Mouse (Mus musculus): ENCODE data around the gene Crybb1. TPM values are rescaled to one million over a fixed set of nuclear protein-coding genes. Genes with fewer than 3 reads are reported as not detected.
A peak's percentile ranks its signal among the peaks of the same experiment; 100 is the strongest.

The Crybb1 gene
- 0.28 and 0.41 TPM in 2 replicates for polyA plus RNA-seq (2012; rRNA removed)

DNA sequence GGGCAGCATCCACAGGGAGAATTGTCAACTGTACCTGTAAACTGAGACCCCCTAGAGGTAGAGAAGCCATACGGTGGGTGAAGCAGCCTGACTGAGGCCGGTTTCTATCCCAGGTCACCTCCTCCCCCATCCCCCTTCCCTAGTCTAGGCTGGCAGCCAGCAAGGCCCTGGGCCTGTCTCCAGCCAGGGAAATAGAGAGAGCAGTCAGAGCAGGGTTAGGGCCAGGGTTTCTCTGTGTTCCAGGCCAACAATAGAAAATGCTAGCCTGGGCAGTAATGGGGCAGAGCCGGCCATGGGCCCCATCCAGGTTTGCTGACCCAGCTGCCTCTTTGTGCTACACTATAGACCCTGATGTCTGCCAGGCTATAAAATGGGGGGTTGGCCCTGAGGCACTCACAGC is at the start of gene Crybb1:
Gene Crybb1 (plus strand): TSS at position 390 of the 400 bp plus-strand sequence.
- Histone ChIP-seq H3K27ac (ENCODE audit: control insufficient read depth, insufficient read depth, low read depth, low read length) (no peak within 1 kb of the TSS; the same call in 1 of the 2 replicates), H3K4me1 (ENCODE audit: control insufficient read depth, insufficient read depth, low read length) (no peaks in the 10 kb centered on the region; the same call in 1 of the 2 replicates), H3K27me3 (ENCODE audit: control insufficient read depth, insufficient read depth, low read length) (no peaks in the 10 kb centered on the region), H3K4me3 (ENCODE audit: control insufficient read depth, low read depth, low read length) (no peak within 1 kb of the TSS), H3K36me3 (ENCODE audit: control insufficient read depth, insufficient read depth, low read length) (no peaks in the 10 kb centered on the region)
- no peak for TF ChIP-seq CTCF (IDR thresholded peaks at IDR 0.05; ENCODE audit: control insufficient read depth, insufficient read depth, insufficient replicate concordance, low read depth, low read length)
- no peak for TF ChIP-seq POLR2A (IDR thresholded peaks at IDR 0.05; ENCODE audit: control insufficient read depth, low read depth, low read length)

- no peaks in the 10 kb centered on the region for H3K27me3 ChIP-seq (ENCODE audit: control insufficient read depth, insufficient read depth, low read length)
- peak overlapping the region; percentile 74 for H3K4me3 ChIP-seq (ENCODE audit: control insufficient read depth, low read depth, low read length)
- no peaks in the 10 kb centered on the region for H3K36me3 ChIP-seq (ENCODE audit: control insufficient read depth, insufficient read depth, low read length)
- H3K27ac ChIP-seq (ENCODE audit: control insufficient read depth, insufficient read depth, low read depth, low read length) = no peak overlapping the region
- H3K4me1 ChIP-seq (ENCODE audit: control insufficient read depth, insufficient read depth, low read length) = peaks cover 6% of the 10 kb centered on the region
- TF ChIP-seq POLR2A (IDR thresholded peaks at IDR 0.05; ENCODE audit: control insufficient read depth, low read depth, low read length) = peak; percentile 50; the same call in 1 of the 2 replicates
- TF ChIP-seq CTCF (IDR thresholded peaks at IDR 0.05; ENCODE audit: control insufficient read depth, insufficient read depth, insufficient replicate concordance, low read depth, low read length) = no peak
These were observed 48.9 kb upstream of the Crybb1 start for GRCm38 (mm10) chr5:112206543-112207255.

DNA sequence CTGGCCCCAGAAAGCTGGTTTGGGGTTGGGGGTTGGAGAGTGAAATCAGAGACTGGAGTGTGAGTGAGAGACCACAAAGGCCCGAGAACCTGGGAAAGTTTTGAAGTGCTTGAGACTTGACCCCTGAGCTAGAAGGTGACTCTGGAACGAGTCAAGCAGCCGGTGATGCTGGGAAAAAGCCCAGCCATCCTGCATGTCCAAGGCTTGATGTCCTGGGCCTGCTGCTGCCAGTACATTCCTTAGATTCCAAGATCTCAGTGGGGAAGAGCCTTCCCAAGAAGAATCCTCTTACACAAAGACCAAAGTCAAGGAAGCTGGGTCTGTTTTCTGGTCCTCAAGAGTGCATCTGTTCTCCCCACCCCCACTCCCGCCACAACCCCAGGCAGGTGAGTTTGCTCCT is 47.3 kb upstream of the Crybb1 start:
- Histone ChIP-seq H3K4me1 (ENCODE audit: control insufficient read depth, insufficient read depth, low read length) (peaks cover 6% of the 10 kb centered on the region), H3K27me3 (ENCODE audit: control insufficient read depth, insufficient read depth, low read length) (no peaks in the 10 kb centered on the region), H3K4me3 (ENCODE audit: control insufficient read depth, low read depth, low read length) (peak overlapping the region; percentile 46), H3K27ac (ENCODE audit: control insufficient read depth, insufficient read depth, low read depth, low read length) (no peak overlapping the region), H3K36me3 (ENCODE audit: control insufficient read depth, insufficient read depth, low read length) (no peaks in the 10 kb centered on the region)
- TF ChIP-seq CTCF (IDR thresholded peaks at IDR 0.05; ENCODE audit: control insufficient read depth, insufficient read depth, insufficient replicate concordance, low read depth, low read length) = no peak
- TF ChIP-seq POLR2A (IDR thresholded peaks at IDR 0.05; ENCODE audit: control insufficient read depth, low read depth, low read length) = no peak

DNA sequence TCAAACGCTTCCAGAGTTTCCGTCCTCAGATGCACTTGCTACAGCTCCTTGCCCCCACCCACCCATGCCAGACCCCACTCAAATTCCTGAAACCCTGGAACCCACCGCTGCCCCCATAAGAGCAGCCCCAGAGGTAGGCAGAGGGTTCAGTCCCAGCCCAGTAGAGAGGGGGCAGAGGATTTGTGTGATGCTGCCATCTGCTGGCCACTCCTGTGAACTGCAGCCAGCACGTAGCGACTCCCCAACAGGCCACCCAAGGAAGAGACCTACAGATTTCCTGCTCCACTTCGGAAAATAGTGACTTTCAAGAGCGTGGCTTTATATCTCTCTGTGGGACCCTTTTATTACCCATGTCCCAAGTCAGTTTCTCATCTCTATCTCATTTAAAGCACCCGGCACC is 45.5 kb upstream of the Crybb1 start:
- Histone ChIP-seq H3K4me1 (ENCODE audit: control insufficient read depth, insufficient read depth, low read length) (peaks cover 9% of the 10 kb centered on the region), H3K27me3 (ENCODE audit: control insufficient read depth, insufficient read depth, low read length) (no peaks in the 10 kb centered on the region), H3K36me3 (ENCODE audit: control insufficient read depth, insufficient read depth, low read length) (no peaks in the 10 kb centered on the region), H3K27ac (ENCODE audit: control insufficient read depth, insufficient read depth, low read depth, low read length) (no peak overlapping the region), H3K4me3 (ENCODE audit: control insufficient read depth, low read depth, low read length) (no peak overlapping the region)
- TF ChIP-seq CTCF (IDR thresholded peaks at IDR 0.05; ENCODE audit: control insufficient read depth, insufficient read depth, insufficient replicate concordance, low read depth, low read length) (peak; percentile 99), POLR2A (IDR thresholded peaks at IDR 0.05; ENCODE audit: control insufficient read depth, low read depth, low read length) (no peak)

- Histone ChIP-seq H3K4me3 (ENCODE audit: control insufficient read depth, low read depth, low read length) (no peak overlapping the region), H3K4me1 (ENCODE audit: control insufficient read depth, insufficient read depth, low read length) (peaks cover 9% of the 10 kb centered on the region), H3K27me3 (ENCODE audit: control insufficient read depth, insufficient read depth, low read length) (no peaks in the 10 kb centered on the region), H3K27ac (ENCODE audit: control insufficient read depth, insufficient read depth, low read depth, low read length) (no peak overlapping the region), H3K36me3 (ENCODE audit: control insufficient read depth, insufficient read depth, low read length) (no peaks in the 10 kb centered on the region)
- TF ChIP-seq POLR2A (IDR thresholded peaks at IDR 0.05; ENCODE audit: control insufficient read depth, low read depth, low read length) = no peak
- TF ChIP-seq CTCF (IDR thresholded peaks at IDR 0.05; ENCODE audit: control insufficient read depth, insufficient read depth, insufficient replicate concordance, low read depth, low read length) = no peak
These were observed 43.7 kb upstream of the Crybb1 start for GRCm38 (mm10) chr5:112211911-112212310.

DNA sequence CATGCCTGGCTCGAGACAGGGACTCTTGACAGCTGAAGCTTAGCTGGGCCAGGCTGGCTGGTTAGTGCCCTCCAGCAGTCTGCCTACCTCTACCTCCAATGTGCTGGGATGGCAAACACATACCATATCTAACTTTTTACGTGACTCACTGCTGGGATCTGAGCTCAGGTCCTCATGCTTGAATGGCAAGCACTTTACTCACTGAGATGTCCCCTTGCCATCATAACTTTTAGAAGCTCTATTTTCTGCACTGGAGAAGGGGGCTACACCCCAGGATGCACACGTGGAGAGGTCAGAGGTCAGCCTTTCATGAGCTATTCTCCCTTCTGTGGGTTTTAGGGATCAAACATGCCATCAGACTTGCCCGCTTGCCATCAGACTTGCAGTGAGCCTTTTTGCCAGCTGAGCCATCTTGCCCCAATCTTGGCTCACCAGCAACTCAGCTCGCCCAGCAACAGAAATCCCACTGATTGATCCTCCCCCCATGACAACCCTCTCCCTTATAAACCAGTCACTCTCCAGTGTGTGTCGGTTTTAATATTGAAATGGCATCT is 42.8 kb upstream of the Crybb1 start:
- H3K27ac ChIP-seq (ENCODE audit: control insufficient read depth, insufficient read depth, low read depth, low read length) = no peak overlapping the region
- peaks cover 9% of the 10 kb centered on the region for H3K4me1 ChIP-seq (ENCODE audit: control insufficient read depth, insufficient read depth, low read length)
- H3K36me3 ChIP-seq (ENCODE audit: control insufficient read depth, insufficient read depth, low read length) = no peaks in the 10 kb centered on the region
- H3K27me3 ChIP-seq (ENCODE audit: control insufficient read depth, insufficient read depth, low read length) = no peaks in the 10 kb centered on the region
- no peak overlapping the region for H3K4me3 ChIP-seq (ENCODE audit: control insufficient read depth, low read depth, low read length)
- no peak for TF ChIP-seq POLR2A (IDR thresholded peaks at IDR 0.05; ENCODE audit: control insufficient read depth, low read depth, low read length)
- TF ChIP-seq CTCF (IDR thresholded peaks at IDR 0.05; ENCODE audit: control insufficient read depth, insufficient read depth, insufficient replicate concordance, low read depth, low read length) = no peak

GRCm38 (mm10) chr5:112213331-112214240 is 42.0 kb upstream of the Crybb1 start:
- no peak overlapping the region for H3K27ac ChIP-seq (ENCODE audit: control insufficient read depth, insufficient read depth, low read depth, low read length)
- TF ChIP-seq POLR2A (IDR thresholded peaks at IDR 0.05; ENCODE audit: control insufficient read depth, low read depth, low read length) (no peak), CTCF (IDR thresholded peaks at IDR 0.05; ENCODE audit: control insufficient read depth, insufficient read depth, insufficient replicate concordance, low read depth, low read length) (no peak)
- H3K4me1 ChIP-seq (ENCODE audit: control insufficient read depth, insufficient read depth, low read length) = peaks cover 9% of the 10 kb centered on the region
- no peak overlapping the region for H3K4me3 ChIP-seq (ENCODE audit: control insufficient read depth, low read depth, low read length)
- no peaks in the 10 kb centered on the region for H3K27me3 ChIP-seq (ENCODE audit: control insufficient read depth, insufficient read depth, low read length)
- no peaks in the 10 kb centered on the region for H3K36me3 ChIP-seq (ENCODE audit: control insufficient read depth, insufficient read depth, low read length)

All from testis, adult 2 months (tissue).